Mouse (Mus musculus) hindbrain, embryonic 13.5 days (tissue): ENCODE results near the gene Retreg1. TPM values are rescaled to one million over a fixed set of nuclear protein-coding genes. Genes with fewer than 3 reads are reported as not detected.

Source experiments
- ATAC-seq: fragments of 200-750 bp; cut with Nextera tagmentation; 2 replicates; pipeline ENCODE4 v1.8.0; 2017; ENCODE audit warnings: moderate TSS enrichment; ENCODE audit not compliant: low FRiP score
- H3K27ac ChIP-seq: fragments of 300-500 bp; sonication (generic); 2 replicates; pipeline ENCODE4 v1.5.1; 2015; ENCODE audit warnings: inconsistent platforms, mild to moderate bottlenecking, moderate library complexity
- H3K27me3 ChIP-seq: fragments of 300-500 bp; sonication (generic); 2 replicates; pipeline ENCODE4 v1.6.1; 2015; ENCODE audit warnings: mild to moderate bottlenecking, inconsistent platforms
- H3K36me3 ChIP-seq: fragments of 300-500 bp; sonication (generic); 2 replicates; pipeline ENCODE4 v1.6.1; 2015; ENCODE audit warnings: mild to moderate bottlenecking, inconsistent platforms
- H3K4me1 ChIP-seq: fragments of 300-500 bp; sonication (generic); replicated peaks from 2 replicates; pipeline ENCODE4 v1.6.1; 2015; ENCODE audit warnings: inconsistent platforms
- H3K4me2 ChIP-seq: fragments of 300-500 bp; sonication (generic); 2 replicates; pipeline ENCODE4 v1.6.1; 2015; ENCODE audit warnings: inconsistent platforms, mild to moderate bottlenecking, moderate library complexity
- H3K4me3 ChIP-seq: fragments of 300-500 bp; sonication (generic); 2 replicates; pipeline ENCODE4 v1.5.1; 2015; ENCODE audit warnings: mild to moderate bottlenecking, inconsistent platforms
- H3K9ac ChIP-seq: fragments of 300-500 bp; sonication (generic); 2 replicates; pipeline ENCODE4 v1.6.1; 2015; ENCODE audit warnings: mild to moderate bottlenecking, inconsistent platforms
- H3K9me3 ChIP-seq: fragments of 300-500 bp; sonication (generic); 2 replicates; pipeline ENCODE4 v1.6.1; 2016; ENCODE audit warnings: inconsistent platforms
- WGBS: fragments of 180-500 bp; shearing (Covaris S2); methylation state at CpG from one replicate; pipeline ENCODE4 v1.1.7; 2015; 5-methylcytosine and 5-hydroxymethylcytosine counted together
- polyA plus RNA-seq: library from polyadenylated mRNA; unstranded; fragments of >200 nt; fragmentation: Nextera tagmentation; extraction: Ambion mirVana; gene quantifications from 2 replicates; pipeline ENCODE4 v1.2.1, GENCODE M21; 2015

Gene Retreg1
- polyA plus RNA-seq, 1 experiment from 2014 or later, result 9.7 TPM

- peak overlapping the region; percentile 94 for H3K4me2 ChIP-seq
- H3K4me1 ChIP-seq, result peaks cover 21% of the 10 kb centered on the region
- H3K9ac ChIP-seq, result peak overlapping the region; percentile 93
- ATAC-seq, result peak; percentile 58
- H3K36me3 ChIP-seq, result no peaks in the 10 kb centered on the region
- H3K27ac ChIP-seq, result peak overlapping the region; percentile 77; the same call in 1 of the 2 replicates
- peak overlapping the region; percentile 84 for H3K4me3 ChIP-seq
- H3K27me3 ChIP-seq, result peaks cover 15% of the 10 kb centered on the region
- H3K9me3 ChIP-seq, result no peaks in the 10 kb centered on the region
- 11% methylated on average over 16 of the region's 16 CpGs for WGBS
Observed at GRCm38 (mm10) chr15:25842462-25843085, 406 bp upstream of the Retreg1 start.

DNA sequence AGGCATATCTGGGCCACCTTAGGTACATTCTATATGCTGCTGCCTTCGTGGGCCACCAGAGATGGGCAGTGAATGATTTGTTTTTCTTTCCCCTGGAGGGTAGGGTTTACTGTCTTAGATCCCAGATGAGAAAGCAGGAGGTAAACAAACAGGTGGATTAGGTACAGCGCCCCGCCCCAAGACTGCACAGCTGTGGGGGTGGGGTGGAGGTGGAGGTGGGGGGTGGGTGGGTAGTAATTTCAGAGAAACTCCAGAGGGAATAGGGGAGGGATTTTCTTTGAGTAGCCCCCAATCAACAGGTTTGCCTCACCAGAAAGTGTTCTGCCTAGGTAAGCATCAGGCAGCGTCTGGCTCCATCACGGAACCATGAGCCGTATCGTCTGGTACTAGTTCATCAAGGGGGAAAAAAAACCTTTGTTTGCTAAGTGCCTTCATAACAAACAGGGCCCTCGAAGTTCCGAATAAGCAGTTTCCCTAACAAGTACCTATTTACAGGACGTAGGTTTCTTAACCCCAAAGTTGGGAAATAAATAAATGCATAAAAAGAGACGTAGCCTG lies 1.1 kb downstream of the Retreg1 start:
- Histone ChIP-seq H3K36me3 (no peaks in the 10 kb centered on the region), H3K9ac (peak overlapping the region; percentile 93), H3K27ac (no peak overlapping the region), H3K4me3 (peak overlapping the region; percentile 84), H3K27me3 (peaks cover 15% of the 10 kb centered on the region), H3K4me2 (peak overlapping the region; percentile 94), H3K4me1 (peaks cover 21% of the 10 kb centered on the region), H3K9me3 (no peaks in the 10 kb centered on the region)
- WGBS, result 13% methylated on average over 11 of the region's 11 CpGs
- peak; percentile 27; the same call in 1 of the 2 replicates for ATAC-seq

DNA sequence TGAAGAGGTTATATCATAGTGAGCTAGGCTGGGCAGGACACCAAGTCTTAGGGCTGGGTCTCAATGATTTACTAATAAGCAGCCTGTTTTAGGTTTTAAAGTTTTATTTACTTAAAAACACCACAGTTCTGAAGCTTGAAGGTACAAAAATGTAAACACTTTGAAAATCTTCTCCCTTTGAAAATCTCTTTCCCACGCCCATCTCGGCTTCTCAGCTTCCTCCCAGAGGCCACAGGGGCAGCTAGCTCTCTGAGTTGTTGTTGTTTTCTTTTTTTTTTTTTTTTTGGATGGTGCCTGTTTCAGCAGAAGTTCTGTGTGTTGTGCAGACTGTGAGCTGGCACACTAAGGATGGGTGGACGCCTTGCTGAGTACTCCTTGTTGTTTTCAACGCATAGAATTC lies 1.8 kb downstream of the Retreg1 start:
- H3K27me3 ChIP-seq, result peaks cover 15% of the 10 kb centered on the region
- WGBS, result 63% methylated on average over 4 of the region's 4 CpGs
- H3K4me3 ChIP-seq, result 0 out of 2 replicates have a peak overlapping the region, but pooled peaks have one; percentile 84
- peaks cover 21% of the 10 kb centered on the region for H3K4me1 ChIP-seq
- H3K36me3 ChIP-seq, result no peaks in the 10 kb centered on the region
- peak overlapping the region; percentile 94; the same call in 1 of the 2 replicates for H3K4me2 ChIP-seq
- H3K9me3 ChIP-seq, result no peaks in the 10 kb centered on the region
- H3K27ac ChIP-seq, result no peak overlapping the region
- no peak for ATAC-seq
- H3K9ac ChIP-seq, result no peak overlapping the region

GRCm38 (mm10) chr15:25847576-25848168 lies 4.7 kb downstream of the Retreg1 start:
- no peaks in the 10 kb centered on the region for H3K9me3 ChIP-seq
- H3K4me1 ChIP-seq, result peaks cover 16% of the 10 kb centered on the region
- H3K4me2 ChIP-seq, result no peak overlapping the region
- H3K4me3 ChIP-seq, result no peak overlapping the region
- no peak overlapping the region for H3K9ac ChIP-seq
- H3K27me3 ChIP-seq, result 0 out of 2 replicates have a peak, but pooled peaks cover 2% of the 10 kb centered on the region
- 91% methylated on average over 1 of the region's 1 CpGs for WGBS
- H3K36me3 ChIP-seq, result no peaks in the 10 kb centered on the region
- no peak overlapping the region for H3K27ac ChIP-seq
- ATAC-seq, result no peak

- Histone ChIP-seq H3K9ac (no peak overlapping the region), H3K27ac (no peak overlapping the region), H3K4me2 (no peak overlapping the region), H3K4me3 (no peak overlapping the region), H3K27me3 (no peaks in the 10 kb centered on the region), H3K9me3 (no peaks in the 10 kb centered on the region), H3K36me3 (no peaks in the 10 kb centered on the region), H3K4me1 (peaks cover 5% of the 10 kb centered on the region; the same call in 1 of the 2 replicates)
- no peak for ATAC-seq
- WGBS, result 80% methylated on average over 11 of the region's 11 CpGs
Observed at GRCm38 (mm10) chr15:25850552-25850951, 7.6 kb downstream of the Retreg1 start.

- Histone ChIP-seq H3K27ac (no peak overlapping the region), H3K4me2 (0 out of 2 replicates have a peak overlapping the region, but pooled peaks have one; percentile 13), H3K36me3 (no peaks in the 10 kb centered on the region), H3K9me3 (no peaks in the 10 kb centered on the region), H3K4me1 (peaks cover 5% of the 10 kb centered on the region; the same call in 1 of the 2 replicates), H3K4me3 (no peak overlapping the region), H3K27me3 (no peaks in the 10 kb centered on the region), H3K9ac (no peak overlapping the region)
- no peak for ATAC-seq
- WGBS, result 71% methylated on average over 18 of the region's 18 CpGs
Observed at GRCm38 (mm10) chr15:25854270-25854904, 11.4 kb downstream of the Retreg1 start.

- 70% methylated on average over 11 of the region's 12 CpGs for WGBS
- Histone ChIP-seq H3K36me3 (no peaks in the 10 kb centered on the region), H3K9ac (no peak overlapping the region), H3K27ac (no peak overlapping the region), H3K27me3 (no peaks in the 10 kb centered on the region), H3K4me1 (peaks cover 5% of the 10 kb centered on the region; the same call in 1 of the 2 replicates), H3K4me3 (no peak overlapping the region), H3K9me3 (no peaks in the 10 kb centered on the region), H3K4me2 (no peak overlapping the region)
- no peak for ATAC-seq
Observed at GRCm38 (mm10) chr15:25858611-25859058, 15.7 kb downstream of the Retreg1 start.

DNA sequence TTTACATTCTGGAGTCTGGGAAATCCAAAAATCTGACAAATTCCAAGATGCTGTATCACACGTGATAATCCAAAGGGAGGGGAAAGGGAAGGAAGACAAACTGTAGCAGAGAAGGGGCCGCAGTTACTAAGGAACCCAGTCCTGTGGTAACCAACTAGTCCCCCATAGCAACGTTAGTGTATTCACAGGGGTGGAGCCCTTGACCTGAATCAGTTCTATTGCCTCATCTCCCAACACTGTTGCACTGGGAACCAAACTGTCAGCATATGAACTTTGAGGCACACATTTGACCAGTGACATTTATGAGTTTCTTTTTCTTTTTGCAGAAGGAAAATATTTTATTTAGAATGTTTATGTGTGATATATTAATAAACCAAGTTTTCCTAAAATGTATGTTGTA lies 16.5 kb downstream of the Retreg1 start:
- Histone ChIP-seq H3K27me3 (no peaks in the 10 kb centered on the region), H3K27ac (no peak overlapping the region), H3K9ac (no peak overlapping the region), H3K36me3 (no peaks in the 10 kb centered on the region), H3K4me3 (no peak overlapping the region), H3K4me2 (no peak overlapping the region), H3K9me3 (no peaks in the 10 kb centered on the region), H3K4me1 (peaks cover 1% of the 10 kb centered on the region; the same call in 1 of the 2 replicates)
- ATAC-seq, result no peak
- 61% methylated on average over 3 of the region's 3 CpGs for WGBS

GRCm38 (mm10) chr15:25861900-25862299 lies 18.9 kb downstream of the Retreg1 start:
- no peak overlapping the region for H3K9ac ChIP-seq
- no peak overlapping the region for H3K4me2 ChIP-seq
- no peaks in the 10 kb centered on the region for H3K27me3 ChIP-seq
- H3K4me3 ChIP-seq, result no peak overlapping the region
- H3K36me3 ChIP-seq, result no peaks in the 10 kb centered on the region
- 80% methylated on average over 7 of the region's 7 CpGs for WGBS
- no peaks in the 10 kb centered on the region for H3K9me3 ChIP-seq
- no peak overlapping the region for H3K27ac ChIP-seq
- no peak for ATAC-seq
- no peaks in the 10 kb centered on the region for H3K4me1 ChIP-seq

DNA sequence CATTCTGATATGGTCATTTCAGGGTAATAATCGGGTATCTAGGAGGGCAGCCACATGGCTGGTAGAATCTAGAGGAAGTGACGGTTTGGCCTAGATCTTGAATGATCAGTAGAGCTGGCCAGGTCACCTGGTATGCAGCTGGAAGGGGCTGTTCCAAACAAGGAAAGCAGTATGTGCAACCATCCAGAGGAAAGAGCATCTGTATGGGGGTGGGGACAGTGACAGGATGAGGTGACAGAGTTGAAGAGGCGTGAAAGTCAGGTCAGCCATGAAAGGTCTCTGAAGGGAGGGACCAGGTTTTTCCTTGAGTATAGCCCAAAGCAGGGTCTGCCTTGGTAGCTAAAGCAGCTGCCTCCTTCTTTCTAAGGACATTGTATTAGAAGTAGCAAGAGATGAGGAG lies 22.6 kb downstream of the Retreg1 start:
- ATAC-seq, result no peak
- Histone ChIP-seq H3K9me3 (no peaks in the 10 kb centered on the region), H3K27me3 (no peaks in the 10 kb centered on the region), H3K36me3 (no peaks in the 10 kb centered on the region), H3K9ac (no peak overlapping the region), H3K27ac (no peak overlapping the region), H3K4me1 (no peaks in the 10 kb centered on the region), H3K4me3 (no peak overlapping the region), H3K4me2 (no peak overlapping the region)
- WGBS, result 94% methylated on average over 3 of the region's 3 CpGs

DNA sequence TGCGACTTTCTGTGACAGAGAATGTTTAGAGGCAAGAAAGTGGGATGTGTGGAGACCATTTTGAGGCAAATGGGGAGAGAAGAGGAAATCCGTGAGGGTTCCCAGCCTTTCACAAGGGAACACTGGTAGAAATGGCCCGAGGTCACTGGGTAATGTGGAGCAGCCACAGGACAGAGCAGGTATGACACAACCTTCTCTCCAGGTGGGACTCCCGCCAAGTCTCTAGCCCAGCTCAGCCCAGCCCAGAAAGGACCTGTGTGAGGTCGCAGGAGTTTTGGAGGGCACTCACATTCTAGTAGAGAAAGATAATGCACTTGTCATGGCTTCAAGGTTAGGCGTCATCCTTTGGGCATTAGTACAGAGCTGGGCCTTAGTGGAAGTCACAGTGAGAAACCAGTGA lies 23.1 kb downstream of the Retreg1 start:
- H3K9me3 ChIP-seq, result no peaks in the 10 kb centered on the region
- H3K4me2 ChIP-seq, result no peak overlapping the region
- H3K4me1 ChIP-seq, result no peaks in the 10 kb centered on the region
- H3K9ac ChIP-seq, result no peak overlapping the region
- ATAC-seq, result no peak
- H3K27ac ChIP-seq, result no peak overlapping the region
- WGBS, result 93% methylated on average over 6 of the region's 6 CpGs
- H3K36me3 ChIP-seq, result no peaks in the 10 kb centered on the region
- H3K4me3 ChIP-seq, result no peak overlapping the region
- no peaks in the 10 kb centered on the region for H3K27me3 ChIP-seq

DNA sequence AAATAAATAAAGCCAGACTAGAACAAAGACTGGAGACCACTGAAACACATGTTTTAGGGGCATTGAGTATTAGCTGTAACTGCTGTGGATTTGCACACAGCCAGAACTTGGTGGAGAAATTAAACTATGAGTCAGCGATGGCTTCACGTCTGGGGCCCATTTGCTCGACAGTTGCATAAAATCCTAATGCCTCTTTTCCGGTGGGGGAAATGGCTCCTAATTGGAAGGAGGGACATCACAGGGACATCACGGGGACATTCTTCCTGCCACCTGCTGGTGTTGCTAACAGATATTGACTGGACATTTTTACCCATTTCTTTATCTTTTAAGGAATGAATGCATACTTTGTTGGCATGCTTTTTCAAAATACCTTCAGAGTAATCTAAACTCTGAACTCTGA lies 26.1 kb downstream of the Retreg1 start:
- 77% methylated on average over 5 of the region's 5 CpGs for WGBS
- no peak for ATAC-seq
- Histone ChIP-seq H3K27me3 (no peaks in the 10 kb centered on the region), H3K9me3 (no peaks in the 10 kb centered on the region), H3K27ac (no peak overlapping the region), H3K9ac (no peak overlapping the region), H3K4me3 (no peak overlapping the region), H3K36me3 (no peaks in the 10 kb centered on the region), H3K4me2 (no peak overlapping the region), H3K4me1 (no peaks in the 10 kb centered on the region)
